Mouse (Mus musculus): Measurements from ENCODE around the gene Bbx. TPM values are rescaled to one million over a fixed set of nuclear protein-coding genes. Genes with fewer than 3 reads are reported as not detected.

Gene Bbx
- polyA plus RNA-seq, 1 experiment, result 7.2 TPM

- TF ChIP-seq POLR2A (IDR thresholded peaks at IDR 0.05; ENCODE audit: control insufficient read depth, extremely low read depth, insufficient read depth, low read length, poor library complexity) (no peak), CTCF (IDR thresholded peaks at IDR 0.05; ENCODE audit: borderline replicate concordance, control insufficient read depth, extremely low read depth, insufficient read depth, low read length, poor library complexity) (no peak)
- Histone ChIP-seq H3K4me3 (ENCODE audit: control insufficient read depth, insufficient read depth, low read length) (no peak overlapping the region), H3K4me1 (replicated peaks; ENCODE audit: control insufficient read depth, insufficient read depth, low read length) (no peaks in the 10 kb centered on the region), H3K27ac (ENCODE audit: control insufficient read depth, insufficient read depth, low read length) (no peak overlapping the region), H3K36me3 (ENCODE audit: control insufficient read depth, insufficient read depth, low read length) (no peaks in the 10 kb centered on the region), H3K27me3 (ENCODE audit: control insufficient read depth, insufficient read depth, low read length) (no peaks in the 10 kb centered on the region)
- 60% methylated on average over 8 of the region's 8 CpGs for WGBS
- DNase-seq, result no peak
Observed at GRCm38 (mm10) chr16:50415406-50415805, 16.8 kb downstream of the Bbx start.

GRCm38 (mm10) chr16:50402851-50403250 is 29.3 kb downstream of the Bbx start:
- WGBS, result 86% methylated on average over 5 of the region's 5 CpGs
- Histone ChIP-seq H3K4me3 (ENCODE audit: control insufficient read depth, insufficient read depth, low read length) (no peak overlapping the region), H3K27me3 (ENCODE audit: control insufficient read depth, insufficient read depth, low read length) (no peaks in the 10 kb centered on the region), H3K4me1 (replicated peaks; ENCODE audit: control insufficient read depth, insufficient read depth, low read length) (no peaks in the 10 kb centered on the region), H3K36me3 (ENCODE audit: control insufficient read depth, insufficient read depth, low read length) (no peaks in the 10 kb centered on the region), H3K27ac (ENCODE audit: control insufficient read depth, insufficient read depth, low read length) (no peak overlapping the region)
- no peak for DNase-seq
- TF ChIP-seq POLR2A (IDR thresholded peaks at IDR 0.05; ENCODE audit: control insufficient read depth, extremely low read depth, insufficient read depth, low read length, poor library complexity) (no peak), CTCF (IDR thresholded peaks at IDR 0.05; ENCODE audit: borderline replicate concordance, control insufficient read depth, extremely low read depth, insufficient read depth, low read length, poor library complexity) (no peak)

- no peak for TF ChIP-seq CTCF (IDR thresholded peaks at IDR 0.05; ENCODE audit: borderline replicate concordance, control insufficient read depth, extremely low read depth, insufficient read depth, low read length, poor library complexity)
- TF ChIP-seq POLR2A (IDR thresholded peaks at IDR 0.05; ENCODE audit: control insufficient read depth, extremely low read depth, insufficient read depth, low read length, poor library complexity), result no peak
- H3K36me3 ChIP-seq (ENCODE audit: control insufficient read depth, insufficient read depth, low read length), result no peaks in the 10 kb centered on the region
- no peak for DNase-seq
- no peaks in the 10 kb centered on the region for H3K27me3 ChIP-seq (ENCODE audit: control insufficient read depth, insufficient read depth, low read length)
- WGBS, result 98% methylated on average over 6 of the region's 6 CpGs
- H3K4me1 ChIP-seq (replicated peaks; ENCODE audit: control insufficient read depth, insufficient read depth, low read length), result no peaks in the 10 kb centered on the region
- H3K27ac ChIP-seq (ENCODE audit: control insufficient read depth, insufficient read depth, low read length), result no peak overlapping the region
- H3K4me3 ChIP-seq (ENCODE audit: control insufficient read depth, insufficient read depth, low read length), result no peak overlapping the region
Observed at GRCm38 (mm10) chr16:50399775-50400174, 32.4 kb downstream of the Bbx start.

GRCm38 (mm10) chr16:50398564-50398963 is 33.6 kb downstream of the Bbx start:
- TF ChIP-seq POLR2A (IDR thresholded peaks at IDR 0.05; ENCODE audit: control insufficient read depth, extremely low read depth, insufficient read depth, low read length, poor library complexity) (no peak), CTCF (IDR thresholded peaks at IDR 0.05; ENCODE audit: borderline replicate concordance, control insufficient read depth, extremely low read depth, insufficient read depth, low read length, poor library complexity) (0 out of 2 replicates have a peak, but pooled peaks have one; percentile 26)
- no peaks in the 10 kb centered on the region for H3K27me3 ChIP-seq (ENCODE audit: control insufficient read depth, insufficient read depth, low read length)
- no peaks in the 10 kb centered on the region for H3K4me1 ChIP-seq (replicated peaks; ENCODE audit: control insufficient read depth, insufficient read depth, low read length)
- peak; percentile 16 for DNase-seq
- no peak overlapping the region for H3K4me3 ChIP-seq (ENCODE audit: control insufficient read depth, insufficient read depth, low read length)
- H3K36me3 ChIP-seq (ENCODE audit: control insufficient read depth, insufficient read depth, low read length), result no peaks in the 10 kb centered on the region
- no peak overlapping the region for H3K27ac ChIP-seq (ENCODE audit: control insufficient read depth, insufficient read depth, low read length)
- WGBS, result 96% methylated on average over 4 of the region's 4 CpGs

- WGBS, result 61% methylated on average over 6 of the region's 6 CpGs
- no peaks in the 10 kb centered on the region for H3K27me3 ChIP-seq (ENCODE audit: control insufficient read depth, insufficient read depth, low read length)
- no peak for TF ChIP-seq POLR2A (IDR thresholded peaks at IDR 0.05; ENCODE audit: control insufficient read depth, extremely low read depth, insufficient read depth, low read length, poor library complexity)
- TF ChIP-seq CTCF (IDR thresholded peaks at IDR 0.05; ENCODE audit: borderline replicate concordance, control insufficient read depth, extremely low read depth, insufficient read depth, low read length, poor library complexity), result no peak
- DNase-seq, result no peak
- H3K27ac ChIP-seq (ENCODE audit: control insufficient read depth, insufficient read depth, low read length), result no peak overlapping the region
- no peaks in the 10 kb centered on the region for H3K4me1 ChIP-seq (replicated peaks; ENCODE audit: control insufficient read depth, insufficient read depth, low read length)
- H3K36me3 ChIP-seq (ENCODE audit: control insufficient read depth, insufficient read depth, low read length), result no peaks in the 10 kb centered on the region
- no peak overlapping the region for H3K4me3 ChIP-seq (ENCODE audit: control insufficient read depth, insufficient read depth, low read length)
Observed at GRCm38 (mm10) chr16:50395928-50396612, 36.1 kb downstream of the Bbx start.

- Histone ChIP-seq H3K4me3 (ENCODE audit: control insufficient read depth, insufficient read depth, low read length) (no peak overlapping the region), H3K4me1 (replicated peaks; ENCODE audit: control insufficient read depth, insufficient read depth, low read length) (no peaks in the 10 kb centered on the region), H3K27ac (ENCODE audit: control insufficient read depth, insufficient read depth, low read length) (no peak overlapping the region), H3K27me3 (ENCODE audit: control insufficient read depth, insufficient read depth, low read length) (no peaks in the 10 kb centered on the region), H3K36me3 (ENCODE audit: control insufficient read depth, insufficient read depth, low read length) (no peaks in the 10 kb centered on the region)
- 85% methylated on average over 3 of the region's 3 CpGs for WGBS
- TF ChIP-seq POLR2A (IDR thresholded peaks at IDR 0.05; ENCODE audit: control insufficient read depth, extremely low read depth, insufficient read depth, low read length, poor library complexity) (no peak), CTCF (IDR thresholded peaks at IDR 0.05; ENCODE audit: borderline replicate concordance, control insufficient read depth, extremely low read depth, insufficient read depth, low read length, poor library complexity) (no peak)
- DNase-seq, result no peak
Observed at GRCm38 (mm10) chr16:50388499-50388898, 43.7 kb downstream of the Bbx start.
